Mouse (Mus musculus): Measurements from ENCODE around the gene Btg1. TPM values are rescaled to one million over a fixed set of nuclear protein-coding genes. Genes with fewer than 3 reads are reported as not detected.

The Btg1 gene
- total RNA-seq (2021) = 10 to 100 TPM; 14.8 to 15.3 TPM
- long read RNA-seq, experiment 1, full-length matches to known transcripts = 21 of 31 reads
- long read RNA-seq, experiment 1, partial matches to known transcripts = 0 of 31 reads
- long read RNA-seq, experiment 1, other reads (novel, unspliced or antisense) = 10 of 31 reads
- long read RNA-seq, experiment 2, full-length matches to known transcripts = 35 of 43 reads
- long read RNA-seq, experiment 2, partial matches to known transcripts = 0 of 43 reads
- long read RNA-seq, experiment 2, other reads (novel, unspliced or antisense) = 8 of 43 reads

DNA sequence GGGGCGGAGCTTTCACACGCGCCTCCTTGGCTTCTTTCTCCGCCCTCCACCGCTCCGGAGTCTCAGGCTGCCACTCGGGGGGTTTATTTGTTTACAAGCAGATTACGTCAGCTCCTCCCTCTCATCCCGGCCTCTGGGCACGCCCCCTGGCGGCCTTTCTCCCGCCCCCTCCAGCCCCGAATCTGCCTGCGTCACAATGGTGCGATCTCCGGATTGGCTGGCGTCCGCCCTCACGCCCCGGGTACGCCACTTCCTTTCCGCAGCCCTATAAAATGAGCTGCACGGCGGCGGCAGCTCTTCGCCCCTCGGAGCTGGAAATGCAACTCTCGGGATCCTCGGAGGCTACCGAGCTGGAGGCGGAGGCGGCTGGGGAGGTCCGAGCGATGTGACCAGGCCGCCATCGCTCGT, at the start of gene Btg1:
Gene Btg1 (plus strand): TSS at position 298 of the 408 bp plus-strand sequence.
- DNase-seq = peak; percentile 100

DNA sequence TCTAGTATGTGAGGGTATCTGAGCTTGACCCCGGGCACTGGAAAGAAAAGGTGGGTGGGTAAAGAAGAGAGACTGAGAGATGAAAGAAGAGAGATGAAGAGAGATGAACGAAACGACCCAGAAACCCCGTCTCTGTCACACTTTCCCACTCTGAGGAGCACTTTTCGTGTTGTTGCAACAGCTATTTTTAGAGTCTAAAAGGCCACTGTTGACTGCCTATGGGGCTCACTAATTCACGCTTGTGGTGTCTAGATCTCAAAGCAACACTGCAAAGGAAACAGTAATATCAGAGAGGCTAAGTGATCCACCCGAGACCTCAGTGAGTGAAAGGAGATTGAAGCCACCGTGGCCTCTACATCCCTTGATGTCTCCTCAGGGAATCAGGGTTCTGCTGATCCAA, 47.3 kb upstream of the Btg1 start:
- DNase-seq = no peak

DNA sequence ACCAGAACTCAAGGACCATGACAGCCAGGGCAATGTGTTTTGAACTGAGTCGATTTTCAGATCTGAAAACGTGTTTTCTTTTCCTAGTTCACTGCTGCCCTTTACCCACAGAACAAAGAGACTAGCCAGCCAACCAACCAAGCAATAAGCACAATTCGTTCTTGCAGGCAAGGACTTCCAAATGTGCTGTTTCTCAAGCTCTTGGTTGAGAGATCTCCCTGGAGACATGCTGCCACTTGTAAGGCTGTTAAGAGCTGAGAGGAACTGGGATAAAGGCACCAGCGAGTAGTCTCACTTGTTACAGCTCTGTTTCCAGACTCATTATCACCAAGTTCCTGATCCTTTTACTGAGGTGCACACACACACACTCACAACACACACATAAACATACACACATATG, 45.6 kb upstream of the Btg1 start:
- no peak for DNase-seq

DNA sequence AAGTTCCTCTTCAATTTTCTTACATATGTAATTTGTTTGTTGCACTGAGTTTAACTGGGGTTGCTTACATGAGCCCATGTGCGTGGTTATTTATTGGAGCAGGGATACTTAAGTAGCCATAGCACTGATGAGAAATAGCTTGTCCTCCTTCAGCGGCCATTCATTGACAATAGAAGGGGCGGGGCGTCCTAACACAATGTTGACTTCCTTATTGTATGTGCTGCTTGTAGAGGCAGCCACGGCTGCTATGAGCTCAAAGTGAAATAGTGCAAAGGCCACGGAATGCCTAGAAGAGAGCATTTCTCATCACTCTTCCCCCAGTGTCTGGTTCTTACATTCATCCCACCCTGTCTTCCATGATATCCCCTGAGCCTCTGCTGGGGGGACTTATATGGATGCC, 42.0 kb upstream of the Btg1 start:
- DNase-seq = no peak

DNA sequence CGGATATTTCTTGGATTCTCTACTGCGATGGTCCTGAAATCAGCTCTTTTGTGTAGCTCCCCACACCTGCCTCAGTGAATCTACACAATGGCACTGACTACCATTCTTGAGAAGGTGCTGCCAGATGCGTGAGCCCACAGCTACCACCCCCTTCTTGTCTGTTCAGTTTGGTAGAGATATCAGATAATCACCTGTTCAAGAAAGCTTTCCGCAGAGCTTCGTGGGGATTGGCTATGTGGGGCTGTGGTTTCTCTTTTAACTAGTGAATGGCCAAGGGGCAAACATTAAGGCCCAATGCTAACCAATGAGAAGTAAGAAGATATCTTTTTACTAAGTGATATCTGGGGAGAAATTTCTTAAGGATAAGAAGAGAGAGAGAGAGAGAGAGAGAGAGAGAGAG, 41.5 kb upstream of the Btg1 start:
- no peak for DNase-seq

DNA sequence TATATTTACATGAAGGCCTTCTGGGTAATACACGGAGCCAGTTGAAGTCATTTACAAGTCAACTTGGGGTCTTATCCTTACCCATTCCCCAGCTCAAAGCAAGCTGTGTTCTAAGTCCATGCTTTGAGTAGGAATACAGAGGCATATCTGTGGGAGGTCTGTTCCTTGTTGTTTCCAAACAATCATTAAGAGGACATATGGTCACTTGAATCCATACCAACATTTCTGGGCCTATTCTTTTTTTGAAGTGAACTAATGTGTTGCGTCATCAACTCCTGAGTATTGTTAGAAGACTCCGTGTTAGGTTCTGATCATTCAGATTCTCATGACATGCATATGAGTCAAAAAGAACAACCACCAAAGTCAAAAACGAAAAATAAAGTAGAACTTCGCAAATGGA, 37.9 kb upstream of the Btg1 start:
- no peak for DNase-seq

DNA sequence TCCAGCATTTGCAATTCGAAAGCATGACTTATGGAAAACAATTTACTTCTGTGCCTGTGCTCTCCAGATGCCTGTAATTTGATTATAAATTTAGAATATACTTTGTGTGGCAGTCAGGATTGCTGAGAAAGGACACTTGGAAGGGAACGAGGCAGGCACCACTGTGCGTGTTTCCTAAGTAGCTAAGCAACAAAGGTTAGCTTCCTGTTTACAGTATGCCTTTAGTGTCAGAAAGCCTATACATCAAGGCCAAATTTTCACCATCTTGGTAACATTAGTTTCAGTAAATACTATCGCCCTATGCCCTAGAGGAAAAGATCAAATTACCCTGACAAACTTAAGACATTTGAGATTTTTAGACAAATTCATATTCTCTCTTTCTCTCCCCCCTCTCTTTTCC, 37.4 kb upstream of the Btg1 start:
- no peak for DNase-seq

DNA sequence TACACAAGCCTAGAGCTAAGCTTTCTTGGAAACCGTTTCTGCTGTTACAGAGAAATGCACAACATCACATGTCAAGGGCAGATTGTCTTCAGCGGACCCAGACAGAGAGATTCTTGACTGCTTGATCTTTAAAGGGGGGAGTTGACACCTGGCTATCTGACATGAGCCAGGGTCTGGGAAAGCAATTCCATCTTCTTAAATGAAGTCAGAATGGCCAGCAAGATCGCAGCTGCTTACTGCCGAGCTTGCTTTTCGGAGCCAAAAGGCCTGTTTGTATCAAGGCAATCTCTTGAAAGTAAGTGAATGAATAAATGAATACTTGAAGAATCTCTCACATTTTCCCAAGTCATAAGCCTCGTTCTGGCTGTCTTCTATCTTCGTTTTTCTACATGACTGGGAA, 36.6 kb upstream of the Btg1 start:
- DNase-seq = no peak

DNA sequence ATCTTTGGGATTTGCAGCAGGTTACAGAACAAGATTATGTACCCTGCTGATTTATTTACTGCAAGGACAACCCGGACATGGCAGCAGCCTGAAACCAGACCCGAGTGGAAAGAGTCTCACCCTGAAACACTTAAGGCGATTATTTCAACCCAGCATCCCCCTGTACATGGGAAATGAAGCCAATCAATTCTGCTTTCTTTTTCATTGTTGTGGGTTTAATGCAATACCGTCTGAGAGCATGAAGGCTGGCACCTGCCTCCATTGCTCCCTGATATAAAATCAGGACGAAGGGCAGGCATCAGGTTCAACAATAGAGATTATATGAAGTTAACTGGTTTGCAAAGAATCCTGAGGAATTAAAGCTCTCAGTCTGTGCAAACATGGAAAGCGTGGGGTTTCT, 35.6 kb upstream of the Btg1 start:
- DNase-seq = no peak

DNA sequence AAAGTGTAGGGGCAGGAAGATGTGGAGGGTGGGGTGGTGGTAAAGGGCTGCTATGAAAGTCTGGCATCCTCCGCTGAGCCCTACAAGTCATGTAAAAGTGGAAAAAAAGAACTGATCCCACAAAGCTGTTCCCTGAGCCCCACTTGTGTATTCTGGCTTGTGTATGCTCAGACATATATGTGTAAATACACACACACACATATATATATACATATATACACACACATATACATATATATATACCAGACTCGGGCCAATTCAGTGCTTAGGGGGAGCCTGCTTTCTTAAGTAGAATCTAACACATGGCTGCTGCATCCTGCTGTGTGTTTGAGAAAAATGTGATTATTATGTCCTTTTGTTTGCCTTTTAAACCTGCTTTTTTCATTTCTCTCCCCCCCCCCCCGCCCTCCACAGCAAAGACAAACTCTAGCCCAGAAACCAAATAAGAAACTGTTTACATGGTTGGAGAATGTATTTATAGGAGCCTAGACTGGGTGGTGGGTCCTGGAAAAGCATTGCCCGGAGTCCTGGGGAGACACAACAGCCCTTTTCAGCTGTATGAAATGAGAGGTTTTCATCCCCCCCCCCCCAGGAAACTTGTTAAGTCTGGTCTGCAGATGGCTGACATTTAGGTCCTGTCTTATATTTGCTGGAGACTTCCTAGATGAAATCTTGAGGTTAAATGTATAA, 30.5 kb upstream of the Btg1 start:
- DNase-seq = no peak

DNA sequence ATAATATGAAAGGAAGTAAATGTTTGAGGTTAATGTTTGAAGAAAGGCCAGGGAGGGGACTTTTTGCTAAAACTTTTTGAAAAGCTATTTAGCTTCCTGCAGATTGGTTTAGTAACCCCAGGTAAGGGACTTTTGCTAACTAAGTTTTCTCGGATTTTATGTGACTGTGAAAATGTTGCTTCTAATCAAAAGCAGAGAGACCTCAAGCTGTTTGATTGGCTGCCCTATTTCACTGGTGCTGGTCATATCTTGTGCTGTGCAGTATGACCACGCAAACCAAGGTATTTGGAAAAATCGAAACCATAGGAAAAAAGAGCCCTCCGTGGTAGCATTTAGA, 30.0 kb upstream of the Btg1 start:
- no peak for DNase-seq

DNA sequence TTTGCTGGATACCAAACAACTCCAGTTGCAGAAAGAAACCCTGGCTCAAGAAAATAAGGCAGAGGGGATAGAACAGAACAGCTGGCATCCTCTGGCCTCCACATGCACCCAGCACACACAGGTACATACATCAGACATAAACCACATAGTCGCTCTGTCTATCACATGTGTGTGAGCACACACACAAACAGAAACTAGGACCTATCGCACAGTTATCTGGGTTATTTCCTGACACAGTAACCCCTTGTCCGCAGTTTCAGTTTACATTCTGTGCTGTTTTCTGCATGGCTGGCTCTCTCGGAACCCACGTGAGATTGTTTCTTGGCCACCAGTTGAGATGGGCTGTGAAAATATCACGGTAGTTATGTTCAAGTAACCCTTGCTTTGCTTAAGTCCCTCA, 28.6 kb upstream of the Btg1 start:
- DNase-seq = no peak

DNA sequence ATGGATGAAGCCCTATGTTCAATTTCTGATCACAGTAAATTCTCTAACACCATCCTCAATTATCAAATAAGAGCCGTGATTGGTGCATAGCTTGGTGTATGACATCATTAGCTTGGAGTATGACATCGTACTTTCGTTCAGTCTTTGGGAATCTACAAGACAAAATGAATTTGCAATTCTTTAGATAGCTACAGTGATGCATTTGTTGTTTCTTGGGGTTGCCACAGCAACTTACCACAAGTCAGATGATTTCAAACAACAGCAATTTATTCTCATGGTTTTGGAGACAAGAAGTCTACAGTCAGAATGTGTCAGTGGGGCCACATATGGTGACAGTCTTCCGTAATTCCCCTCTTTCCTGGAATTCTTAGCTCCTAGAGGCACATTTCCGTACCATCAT, 27.0 kb upstream of the Btg1 start:
- no peak for DNase-seq

DNA sequence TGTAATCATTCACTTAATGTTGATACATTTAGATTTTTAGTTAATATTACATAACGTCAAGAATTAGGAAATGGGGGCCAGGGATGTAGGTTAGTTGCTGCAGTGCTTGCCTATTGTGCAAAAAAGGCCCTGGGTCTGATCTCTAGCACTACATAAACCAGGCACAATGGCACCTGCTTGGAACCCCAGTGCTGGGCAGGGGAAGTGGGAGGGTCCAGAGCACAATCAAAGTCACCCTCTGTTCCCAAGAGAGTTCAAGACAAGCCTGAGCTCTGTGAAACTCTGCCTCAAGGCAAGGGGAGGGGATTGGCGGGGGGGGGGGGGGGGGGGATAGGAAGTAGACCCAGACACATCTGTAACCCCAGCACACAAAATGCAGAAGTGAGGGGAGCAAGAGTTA, 24.7 kb upstream of the Btg1 start:
- DNase-seq = no peak

DNA sequence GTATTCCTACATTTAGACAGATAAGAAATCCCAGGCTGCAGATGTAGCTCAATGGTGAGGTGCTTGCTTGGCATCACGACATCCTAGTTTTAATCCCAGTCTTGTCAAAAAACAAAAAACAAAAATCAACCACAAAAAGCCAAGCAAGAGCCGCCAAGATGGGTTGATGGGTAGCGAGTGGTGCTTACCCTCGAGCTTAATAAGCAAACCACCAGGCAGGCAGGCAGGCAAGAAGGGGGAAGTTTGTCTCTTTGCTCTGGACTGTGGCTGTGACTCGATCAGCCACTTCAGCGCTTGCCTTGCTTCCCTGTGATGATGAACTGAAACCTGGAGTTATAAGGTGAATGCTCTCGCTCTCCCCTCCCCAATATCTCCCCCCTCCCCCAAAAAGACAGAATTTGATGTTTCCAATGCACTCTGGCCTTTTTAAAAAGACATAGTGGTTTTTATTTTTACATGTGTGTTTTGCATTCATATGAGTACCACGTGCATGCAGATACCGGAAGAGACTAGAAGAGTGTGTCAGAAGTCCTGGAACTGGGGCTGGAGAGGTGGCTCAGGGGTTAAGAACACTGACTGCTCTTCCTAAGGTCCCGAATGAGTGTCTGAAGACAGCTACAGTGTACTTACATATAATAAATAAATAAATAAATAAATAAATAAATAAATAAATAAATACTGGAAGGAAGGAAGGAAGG, 21.2 kb upstream of the Btg1 start:
- no peak for DNase-seq

DNA sequence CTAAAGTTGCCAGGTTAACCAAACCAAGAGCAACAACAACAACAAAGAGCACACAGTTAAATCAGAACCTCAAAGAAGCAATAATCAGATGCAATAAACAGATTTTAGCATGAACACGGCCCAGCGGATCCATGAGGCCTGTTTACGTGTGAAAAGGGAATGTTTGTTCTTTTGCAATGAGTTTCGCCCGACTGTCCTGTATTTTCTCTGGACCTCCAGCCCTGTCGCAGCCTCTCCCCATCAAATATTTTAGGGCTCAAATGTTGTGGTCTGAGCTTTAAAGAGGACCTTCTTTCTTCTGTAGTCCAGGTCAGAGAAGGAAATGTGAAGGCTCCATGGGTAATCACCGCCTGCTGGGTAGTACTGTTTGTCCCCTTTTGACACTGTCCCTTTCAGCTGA, 20.4 kb upstream of the Btg1 start:
- DNase-seq = no peak

DNA sequence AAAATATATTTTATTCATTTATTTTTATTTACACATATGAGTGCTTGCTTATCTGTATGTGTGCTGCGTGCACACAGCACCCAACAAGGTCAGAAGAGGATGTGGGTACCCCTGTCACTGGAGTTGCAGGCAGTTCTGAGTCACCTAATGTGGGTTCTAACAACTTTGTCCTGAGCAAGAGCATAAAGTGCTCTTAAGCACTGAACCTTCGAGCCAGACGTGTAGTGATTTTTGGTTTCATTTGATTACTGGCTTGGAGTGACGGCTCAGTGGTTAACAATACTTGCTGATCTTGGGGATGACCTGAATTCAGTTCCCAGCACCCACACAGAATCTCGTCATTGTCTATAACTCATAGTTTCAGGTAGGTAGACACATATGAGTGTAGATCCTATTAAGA, 17.2 kb upstream of the Btg1 start:
- DNase-seq = no peak

DNA sequence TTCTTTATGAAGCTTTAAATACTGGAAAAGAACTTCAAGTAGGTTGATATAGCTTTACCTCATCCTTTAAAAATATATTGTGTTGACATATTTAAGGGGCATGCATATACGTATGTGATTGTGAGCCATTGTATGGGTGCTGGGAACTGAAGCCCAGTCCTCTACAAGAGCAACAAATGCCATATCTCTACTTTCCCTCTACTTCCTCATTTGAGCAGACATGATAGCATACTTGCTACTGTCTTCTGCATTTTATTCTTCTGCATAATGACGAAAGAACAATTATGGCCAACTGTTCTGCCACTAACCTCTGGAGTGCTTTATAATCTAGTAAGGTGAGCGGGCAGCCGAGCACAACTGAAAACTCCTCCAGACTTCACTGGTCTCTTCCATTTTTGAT, 15.1 kb upstream of the Btg1 start:
- DNase-seq = no peak

DNA sequence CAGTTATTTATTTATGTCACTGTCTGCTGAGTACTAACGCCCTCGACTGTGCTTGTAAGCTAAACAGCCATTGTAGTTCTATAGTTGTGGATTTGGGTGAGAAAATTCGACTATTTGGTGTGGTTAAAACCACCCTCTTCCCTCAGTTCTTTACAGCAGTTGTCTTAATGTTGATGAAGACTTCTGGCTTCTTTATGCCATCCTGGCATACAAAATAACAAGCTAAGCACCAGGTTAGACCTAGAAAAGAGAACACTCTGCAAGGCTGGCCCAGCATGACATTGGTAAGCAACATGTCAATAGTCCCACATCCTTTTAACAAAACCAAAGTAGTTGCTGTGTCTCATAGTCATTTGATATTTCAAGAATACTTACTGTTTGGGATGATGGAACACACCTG, 14.5 kb upstream of the Btg1 start:
- no peak for DNase-seq

DNA sequence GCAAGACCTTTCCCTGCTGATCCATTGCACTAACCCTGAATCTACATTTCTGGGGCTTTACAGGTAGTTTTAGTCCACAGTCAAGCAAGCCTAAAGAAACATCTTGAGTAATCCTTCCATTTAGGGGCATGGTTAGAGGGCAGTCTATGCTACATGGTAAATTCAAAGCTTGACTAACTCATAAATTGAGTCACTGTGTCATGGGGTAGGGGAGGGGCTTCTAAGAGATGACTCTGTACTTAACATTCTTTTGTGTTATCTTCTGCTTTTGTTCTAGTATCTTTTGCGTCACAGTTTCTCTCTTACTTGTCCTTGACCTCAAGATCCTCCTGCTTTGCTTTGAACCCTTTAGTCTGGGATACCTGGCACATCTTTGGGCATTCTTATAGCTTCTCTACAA, 11.6 kb upstream of the Btg1 start:
- DNase-seq = no peak

DNA sequence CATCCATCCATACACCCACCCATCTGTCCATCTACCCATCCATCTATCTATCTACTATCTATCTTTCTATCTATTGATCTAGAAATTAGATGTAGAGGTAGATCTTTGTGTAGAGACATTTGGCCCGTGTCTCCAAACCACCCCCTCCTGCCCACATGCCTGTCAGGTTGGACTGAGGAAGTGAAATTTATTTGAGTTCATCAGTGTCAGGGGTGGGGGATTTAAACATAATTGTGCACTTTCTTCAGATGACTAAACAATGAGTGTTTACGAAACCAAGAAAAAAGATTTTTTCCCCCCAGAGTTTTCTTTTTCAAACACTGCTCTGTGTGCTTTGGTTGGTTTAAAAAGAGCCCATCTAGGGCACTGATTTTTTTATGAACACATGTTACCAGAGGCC, 10.9 kb upstream of the Btg1 start:
- no peak for DNase-seq

DNA sequence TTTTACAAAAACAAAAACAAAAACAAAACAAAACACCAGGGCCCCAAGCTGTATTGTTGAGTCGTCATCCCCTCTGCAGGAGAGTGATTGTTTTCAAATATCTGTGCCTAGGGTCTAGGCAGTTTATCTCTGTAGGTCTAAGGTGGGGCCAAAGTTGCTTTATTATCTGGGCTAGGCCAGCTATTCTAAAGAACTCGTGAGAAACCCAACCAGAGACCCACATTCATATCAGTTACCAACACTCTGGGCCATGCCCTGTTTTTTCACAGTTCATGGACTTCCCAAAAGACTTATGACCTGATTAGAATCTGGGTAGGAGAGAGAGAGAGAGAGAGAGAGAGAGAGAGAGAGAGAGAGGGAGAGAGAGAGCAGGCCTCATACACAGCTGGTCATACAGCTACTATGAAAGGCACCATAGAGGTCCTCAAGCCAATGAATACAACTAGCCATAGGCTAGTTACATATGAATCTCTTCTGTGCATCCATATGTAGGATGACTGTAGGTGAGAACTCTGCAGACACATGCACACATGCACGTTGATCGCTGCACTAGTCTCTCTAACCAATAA, 9.1 kb upstream of the Btg1 start:
- DNase-seq = no peak
